In the genomic region with DNA sequence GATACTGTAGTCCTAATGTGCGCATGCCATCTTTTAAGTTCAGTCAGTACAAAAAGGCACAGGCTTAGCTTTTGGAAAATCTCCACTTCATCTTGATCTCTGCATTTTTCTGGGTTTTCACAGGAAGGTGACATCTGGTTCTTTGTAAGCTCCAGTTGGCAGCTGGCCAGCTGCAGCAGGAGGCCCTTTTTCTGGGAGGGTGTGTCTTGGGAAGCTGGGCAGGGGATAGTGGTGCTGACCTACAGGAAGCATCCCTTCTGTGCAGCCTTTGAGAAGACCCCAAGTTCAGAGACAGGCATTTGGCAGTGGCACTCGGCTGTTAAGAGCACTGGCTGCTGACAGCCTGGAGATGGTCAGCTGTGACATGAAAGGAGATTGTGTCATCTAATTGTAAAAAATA, we compare ENCODE assay signal across 12 mouse cellular contexts. TPM values are rescaled to one million over a fixed set of nuclear protein-coding genes. Genes with fewer than 3 reads are reported as not detected.
DNase-seq lines count a peak whose midpoint lies in the region; ATAC-seq and TF ChIP-seq lines count a peak whose summit lies in the region.
"Had no signal": no experiment of that assay in that cellular context is flagged by ENCODE, and none has a peak within 500 bp of the region (broad histone marks: within the 10 kb centered on the region; RNA-seq: fewer than 3 reads in every experiment).

No protein-coding gene starts in this region.

- H3K27ac ChIP-seq in forebrain, embryonic 12.5 days = peak overlapping the region; percentile 42; the same call in 1 of the 2 replicates
- no peak overlapping the region; the same call in 1 of the 2 replicates for H3K27ac ChIP-seq in forebrain, embryonic 15.5 days (replicated peaks)
- no peak overlapping the region for H3K27ac ChIP-seq in lung, embryonic 14.5 days (ENCODE audit: low read depth)
- H3K27ac ChIP-seq in embryonic facial prominence, embryonic 14.5 days (replicated peaks; ENCODE audit: low read depth, low read length) = peak overlapping the region; percentile 67
- 0 out of 2 replicates have a peak overlapping the region, but pooled peaks have one; percentile 20 for H3K27ac ChIP-seq in midbrain, embryonic 14.5 days (replicated peaks; ENCODE audit: low read depth, low read length)

- no peaks in the 10 kb centered on the region for H3K9me3 ChIP-seq in forebrain, embryonic 12.5 days
- H3K9me3 ChIP-seq in forebrain, embryonic 15.5 days = no peaks in the 10 kb centered on the region
- H3K9me3 ChIP-seq in lung, embryonic 14.5 days (ENCODE audit: low read depth, low read length) = no peaks in the 10 kb centered on the region
- no peaks in the 10 kb centered on the region for H3K9me3 ChIP-seq in embryonic facial prominence, embryonic 14.5 days (ENCODE audit: control insufficient read depth, low read length)
- no peaks in the 10 kb centered on the region for H3K9me3 ChIP-seq in midbrain, embryonic 14.5 days (ENCODE audit: control insufficient read depth, low read length)

- no peak overlapping the region for H3K4me2 ChIP-seq in forebrain, embryonic 12.5 days
- no peak overlapping the region for H3K4me2 ChIP-seq in forebrain, embryonic 15.5 days (replicated peaks)
- H3K4me2 ChIP-seq in lung, embryonic 14.5 days = no peak overlapping the region
- no peak overlapping the region for H3K4me2 ChIP-seq in embryonic facial prominence, embryonic 14.5 days (ENCODE audit: low read depth, low read length)
- H3K4me2 ChIP-seq in midbrain, embryonic 14.5 days (ENCODE audit: low read length) = no peak overlapping the region

- H3K4me1 ChIP-seq in forebrain, embryonic 12.5 days = peaks cover 11% of the 10 kb centered on the region
- H3K4me1 ChIP-seq in forebrain, embryonic 15.5 days = peaks cover 8% of the 10 kb centered on the region
- H3K4me1 ChIP-seq in lung, embryonic 14.5 days (ENCODE audit: insufficient read depth) = peaks cover 3% of the 10 kb centered on the region; the same call in 1 of the 2 replicates
- peaks cover 28% of the 10 kb centered on the region for H3K4me1 ChIP-seq in embryonic facial prominence, embryonic 14.5 days (ENCODE audit: control insufficient read depth, insufficient read depth, low read length)
- 0 out of 2 replicates have a peak, but pooled peaks cover 4% of the 10 kb centered on the region for H3K4me1 ChIP-seq in midbrain, embryonic 14.5 days (ENCODE audit: control insufficient read depth, insufficient read depth, low read length)

- no peak for TF ChIP-seq CTCF in lung, embryonic 14.5 days (IDR thresholded peaks at IDR 0.05; ENCODE audit: low read depth)

- DNase-seq in lung, embryonic 14.5 days = peak; percentile 74
- no peak for DNase-seq in lung, postnatal 14 days
- peak; percentile 82 for DNase-seq in embryonic facial prominence, embryonic 14.5 days (ENCODE audit: low spot score)
- DNase-seq in midbrain, embryonic 14.5 days = peak; percentile 56
- no peak for DNase-seq in liver
- DNase-seq in gastrocnemius, adult 18-20 months (ENCODE audit: low spot score) = no peak
- DNase-seq: adrenal gland, postnatal 25 days; lung, postnatal 10 days had no signal

- no peak overlapping the region for H3K9ac ChIP-seq in forebrain, embryonic 12.5 days
- H3K9ac ChIP-seq in forebrain, embryonic 15.5 days (replicated peaks) = no peak overlapping the region
- H3K9ac ChIP-seq in lung, embryonic 14.5 days = no peak overlapping the region
- H3K9ac ChIP-seq in embryonic facial prominence, embryonic 14.5 days (ENCODE audit: low read depth, low read length) = no peak overlapping the region
- H3K9ac ChIP-seq in midbrain, embryonic 14.5 days (replicated peaks; ENCODE audit: low read length) = no peak overlapping the region; the same call in 1 of the 2 replicates

- peaks cover 24% of the 10 kb centered on the region for H3K27me3 ChIP-seq in forebrain, embryonic 12.5 days
- H3K27me3 ChIP-seq in forebrain, embryonic 15.5 days = 0 out of 2 replicates have a peak, but pooled peaks cover 8% of the 10 kb centered on the region
- no peaks in the 10 kb centered on the region for H3K27me3 ChIP-seq in lung, embryonic 14.5 days (ENCODE audit: insufficient read depth, low read length)
- H3K27me3 ChIP-seq in embryonic facial prominence, embryonic 14.5 days (replicated peaks; ENCODE audit: control insufficient read depth, insufficient read depth, low read length) = no peaks in the 10 kb centered on the region
- peaks cover 9% of the 10 kb centered on the region; the same call in 1 of the 2 replicates for H3K27me3 ChIP-seq in midbrain, embryonic 14.5 days (ENCODE audit: control insufficient read depth, insufficient read depth, low read length)
- H3K27me3 ChIP-seq: CH12.LX had no signal

- no peaks in the 10 kb centered on the region for H3K36me3 ChIP-seq in forebrain, embryonic 12.5 days (replicated peaks)
- no peaks in the 10 kb centered on the region for H3K36me3 ChIP-seq in forebrain, embryonic 15.5 days
- no peaks in the 10 kb centered on the region for H3K36me3 ChIP-seq in lung, embryonic 14.5 days (ENCODE audit: insufficient read depth)
- H3K36me3 ChIP-seq in embryonic facial prominence, embryonic 14.5 days (ENCODE audit: control insufficient read depth, insufficient read depth, low read length) = no peaks in the 10 kb centered on the region
- H3K36me3 ChIP-seq in midbrain, embryonic 14.5 days (ENCODE audit: control insufficient read depth, insufficient read depth, low read length) = no peaks in the 10 kb centered on the region

- no peak overlapping the region for H3K4me3 ChIP-seq in forebrain, embryonic 12.5 days (replicated peaks)
- H3K4me3 ChIP-seq in forebrain, embryonic 15.5 days = no peak overlapping the region
- H3K4me3 ChIP-seq in lung, embryonic 14.5 days (ENCODE audit: low read depth, low read length) = no peak overlapping the region
- no peak overlapping the region for H3K4me3 ChIP-seq in embryonic facial prominence, embryonic 14.5 days (ENCODE audit: low read depth, low read length)
- no peak overlapping the region for H3K4me3 ChIP-seq in midbrain, embryonic 14.5 days (replicated peaks; ENCODE audit: low read depth, low read length)

- 57% methylated on average over 2 of the region's 2 CpGs for WGBS in forebrain, embryonic 12.5 days
- 35% methylated on average over 2 of the region's 2 CpGs for WGBS in forebrain, embryonic 15.5 days
- WGBS in lung, embryonic 14.5 days = 39% methylated on average over 2 of the region's 2 CpGs
- 30% methylated on average over 2 of the region's 2 CpGs for WGBS in embryonic facial prominence, embryonic 14.5 days
- 53% methylated on average over 2 of the region's 2 CpGs for WGBS in midbrain, embryonic 14.5 days

- no peak for ATAC-seq in forebrain, embryonic 12.5 days (ENCODE audit: low FRiP score)
- ATAC-seq in forebrain, embryonic 15.5 days (replicated peaks) = no peak
- ATAC-seq in lung, embryonic 14.5 days (ENCODE audit: insufficient read depth) = peak; percentile 52
- ATAC-seq in embryonic facial prominence, embryonic 14.5 days (ENCODE audit: low read depth) = peak; percentile 22; the same call in 1 of the 2 replicates
- no peak for ATAC-seq in midbrain, embryonic 14.5 days (ENCODE audit: low FRiP score, low TSS enrichment)

RNA-seq across cellular contexts. Expression of a gene that starts 5.5 kb away (rescaled TPM):
- 19.2 and 20.0 TPM in 2 replicates for polyA plus RNA-seq in forebrain, embryonic 12.5 days (2016; fragmentation: Nextera tagmentation; extraction: Ambion mirVana)
- polyA plus RNA-seq in forebrain, embryonic 15.5 days (2015; fragmentation: Nextera tagmentation; extraction: Ambion mirVana) = 26.8 and 28.4 TPM in 2 replicates
- 12.7 and 14.0 TPM in 2 replicates for polyA plus RNA-seq in lung, embryonic 14.5 days (2014; fragmentation: Nextera tagmentation; extraction: Ambion mirVana)
- 18.4 TPM in 2 replicates for polyA plus RNA-seq in embryonic facial prominence, embryonic 14.5 days (2014; fragmentation: Nextera tagmentation; extraction: Ambion mirVana)
- 18.0 and 20.5 TPM in 2 replicates for polyA plus RNA-seq in midbrain, embryonic 14.5 days (2014; fragmentation: Nextera tagmentation; extraction: Ambion mirVana)
- 100 to 1,000 TPM in 1 of 2 experiments, 10 to 100 TPM in 1; 57.4 to 111 TPM for total RNA-seq in gastrocnemius, adult 18-20 months (2021)

RNA-seq across cellular contexts. Expression of a gene that starts 17.4 kb away (rescaled TPM):
- polyA plus RNA-seq in forebrain, embryonic 12.5 days (2016; fragmentation: Nextera tagmentation; extraction: Ambion mirVana) = not detected in 2 replicates
- not detected in 2 replicates for polyA plus RNA-seq in forebrain, embryonic 15.5 days (2015; fragmentation: Nextera tagmentation; extraction: Ambion mirVana)
- not detected in 2 replicates for polyA plus RNA-seq in lung, embryonic 14.5 days (2014; fragmentation: Nextera tagmentation; extraction: Ambion mirVana)
- polyA plus RNA-seq in embryonic facial prominence, embryonic 14.5 days (2014; fragmentation: Nextera tagmentation; extraction: Ambion mirVana) = not detected in 2 replicates
- polyA plus RNA-seq in midbrain, embryonic 14.5 days (2014; fragmentation: Nextera tagmentation; extraction: Ambion mirVana) = not detected in 2 replicates
- total RNA-seq in gastrocnemius, adult 18-20 months (2021) = not detected
- total RNA-seq: CH12.LX; hematopoietic stem cell, adult 5-6 weeks had no signal

RNA-seq across cellular contexts. Expression of a gene that starts 38.5 kb away (rescaled TPM):
- polyA plus RNA-seq in forebrain, embryonic 12.5 days (2016; fragmentation: Nextera tagmentation; extraction: Ambion mirVana) = 1.3 and 2.7 TPM in 2 replicates
- 1.5 and 1.8 TPM in 2 replicates for polyA plus RNA-seq in forebrain, embryonic 15.5 days (2015; fragmentation: Nextera tagmentation; extraction: Ambion mirVana)
- polyA plus RNA-seq in lung, embryonic 14.5 days (2014; fragmentation: Nextera tagmentation; extraction: Ambion mirVana) = 1.3 and 1.8 TPM in 2 replicates
- 0.90 and 1.9 TPM in 2 replicates for polyA plus RNA-seq in embryonic facial prominence, embryonic 14.5 days (2014; fragmentation: Nextera tagmentation; extraction: Ambion mirVana)
- 1.6 and 1.9 TPM in 2 replicates for polyA plus RNA-seq in midbrain, embryonic 14.5 days (2014; fragmentation: Nextera tagmentation; extraction: Ambion mirVana)
- 1 to 10 TPM; 1.9 to 2.1 TPM for total RNA-seq in gastrocnemius, adult 18-20 months (2021)
- total RNA-seq: hematopoietic stem cell, adult 5-6 weeks had no signal

Comparison
In these comparisons a context has a peak if more than half of its experiments do, and no peak if none do; other contexts are left out.
1. H3K27ac ChIP-seq: peak in forebrain, embryonic 12.5 days (single experiment), embryonic facial prominence, embryonic 14.5 days (single experiment) and midbrain, embryonic 14.5 days (single experiment); none in forebrain, embryonic 15.5 days (single experiment) and lung, embryonic 14.5 days (single experiment).
2. DNase-seq: peak in lung, embryonic 14.5 days (single experiment), embryonic facial prominence, embryonic 14.5 days (single experiment) and midbrain, embryonic 14.5 days (single experiment); none in lung, postnatal 14 days (single experiment), liver (single experiment) and gastrocnemius, adult 18-20 months (single experiment).
3. ATAC-seq: peak in lung, embryonic 14.5 days (single experiment) and embryonic facial prominence, embryonic 14.5 days (single experiment); none in forebrain, embryonic 12.5 days (single experiment), forebrain, embryonic 15.5 days (single experiment) and midbrain, embryonic 14.5 days (single experiment).